Mouse (Mus musculus): ENCODE measurements at regions not wholly inside any gene's neighbourhood (a gene's known extent, or its start where the extent isn't known, plus 50 kb on each side); places are given as distances from the start of the nearest gene placed in this dataset.
A peak's percentile ranks its signal among the peaks of the same experiment; 100 is the strongest.

DNA sequence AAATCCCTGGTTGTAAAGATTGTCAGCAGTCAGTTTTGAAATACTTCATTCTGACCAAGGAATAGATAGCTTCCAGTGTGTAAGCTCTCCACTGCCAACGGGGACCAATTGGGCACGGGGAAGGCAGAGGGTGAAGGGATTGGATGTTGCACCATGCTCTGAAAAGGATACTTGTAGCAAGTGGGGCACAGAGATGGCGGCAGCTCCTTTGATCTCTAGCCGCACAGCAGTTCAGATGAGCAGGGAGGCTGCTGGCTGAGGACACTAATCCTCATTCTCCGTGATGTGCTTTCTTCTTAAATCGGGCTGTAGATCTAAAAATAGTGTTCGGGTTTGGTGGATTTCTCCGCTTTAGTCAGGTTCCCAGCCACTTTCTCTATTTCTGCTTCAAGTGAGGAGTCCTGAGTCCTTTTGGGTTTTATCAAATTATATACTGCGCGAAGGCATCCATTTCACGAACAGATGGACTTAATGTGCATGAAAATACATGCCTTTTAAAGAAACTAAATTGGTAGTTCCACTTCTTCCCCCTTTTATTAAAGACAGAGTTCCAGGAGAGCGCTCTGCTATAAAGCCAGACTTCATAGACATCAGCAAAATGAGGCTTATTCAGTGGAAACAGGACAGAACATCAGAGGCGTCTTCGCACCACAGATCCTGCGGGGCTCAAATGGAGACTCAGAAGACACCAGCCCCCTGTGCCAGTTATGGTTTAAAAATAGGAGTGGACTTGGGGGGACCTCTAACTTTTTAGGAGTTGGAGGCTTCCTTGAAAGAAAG, 225.1 kb upstream of the Klf4 start:
- DNase-seq (ENCODE audit: low spot score in 2 of 2): no peak

GRCm38 (mm10) chr4:55749949-55750600, 217.8 kb upstream of the Klf4 start:
- DNase-seq (ENCODE audit: low spot score in 2 of 2): no peak

DNA sequence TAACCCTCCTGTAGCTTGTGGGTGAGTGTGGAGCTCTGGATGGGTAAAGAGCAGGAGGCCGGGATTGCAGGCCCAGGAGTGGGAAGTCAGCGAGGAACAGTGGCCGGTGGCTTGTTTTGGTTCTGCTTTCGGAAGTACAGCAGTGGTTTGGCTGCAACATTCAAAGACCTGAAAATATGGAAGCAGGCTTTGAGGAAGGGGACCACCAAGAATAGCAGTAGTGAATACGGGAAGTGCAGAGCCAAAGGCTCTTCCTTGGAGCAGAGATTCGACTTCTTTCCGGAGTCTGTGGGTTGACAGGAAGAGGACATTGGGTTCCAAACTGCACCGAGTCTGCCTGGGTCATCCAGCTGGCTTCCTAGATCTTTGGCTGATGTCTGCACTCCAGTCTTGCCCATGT, 209.1 kb upstream of the Klf4 start:
- peak in 1 of 2 experiments; percentile 7 for DNase-seq (ENCODE audit: low spot score in 2 of 2)

DNA sequence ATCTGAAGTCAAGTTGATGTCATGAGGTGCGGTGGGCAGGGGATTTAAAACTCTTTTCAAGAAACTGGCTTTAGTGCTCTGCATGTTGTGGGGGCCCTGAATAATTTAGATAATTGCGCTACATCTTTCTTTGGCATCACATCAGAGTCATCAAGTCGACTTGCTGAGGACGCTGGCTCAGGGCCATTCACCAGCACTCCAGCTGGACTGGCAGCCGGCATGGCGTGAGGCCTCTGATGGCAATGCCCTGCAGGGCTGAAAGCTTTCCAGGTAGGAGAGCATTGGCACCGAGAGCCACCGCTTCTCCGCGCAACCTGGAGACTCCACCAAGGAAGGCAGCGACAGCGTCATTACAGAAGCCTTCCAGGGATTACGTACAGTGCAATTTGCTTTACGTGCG, 207.8 kb upstream of the Klf4 start:
- no peak for DNase-seq (ENCODE audit: low spot score in 2 of 2)

- no peak for DNase-seq (ENCODE audit: low spot score in 2 of 2)
Observed at GRCm38 (mm10) chr4:55738714-55739113, 206.4 kb upstream of the Klf4 start.

DNA sequence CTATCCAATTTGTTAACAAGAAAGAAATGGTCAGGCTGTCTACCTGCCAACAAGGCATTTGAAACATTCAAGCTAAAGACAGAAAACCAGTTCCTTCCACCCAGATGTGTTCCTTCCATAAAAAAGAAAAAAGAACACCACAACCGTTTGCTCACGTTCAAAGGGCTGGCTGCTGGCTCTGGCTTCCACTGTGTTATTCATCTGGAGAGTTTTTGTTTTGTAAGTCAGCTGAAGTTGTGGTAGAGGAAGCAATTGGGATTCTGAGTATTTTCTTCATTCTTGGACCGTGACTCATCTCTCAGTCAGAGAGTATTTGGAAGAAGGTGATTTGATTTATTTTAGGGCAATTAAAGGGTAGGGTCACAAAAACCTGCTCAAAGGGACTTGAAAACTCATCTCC, 203.2 kb upstream of the Klf4 start:
- DNase-seq (ENCODE audit: low spot score in 2 of 2): no peak

- DNase-seq (ENCODE audit: low spot score in 2 of 2): no peak
Observed at GRCm38 (mm10) chr4:55734331-55734730, 202.1 kb upstream of the Klf4 start.

DNA sequence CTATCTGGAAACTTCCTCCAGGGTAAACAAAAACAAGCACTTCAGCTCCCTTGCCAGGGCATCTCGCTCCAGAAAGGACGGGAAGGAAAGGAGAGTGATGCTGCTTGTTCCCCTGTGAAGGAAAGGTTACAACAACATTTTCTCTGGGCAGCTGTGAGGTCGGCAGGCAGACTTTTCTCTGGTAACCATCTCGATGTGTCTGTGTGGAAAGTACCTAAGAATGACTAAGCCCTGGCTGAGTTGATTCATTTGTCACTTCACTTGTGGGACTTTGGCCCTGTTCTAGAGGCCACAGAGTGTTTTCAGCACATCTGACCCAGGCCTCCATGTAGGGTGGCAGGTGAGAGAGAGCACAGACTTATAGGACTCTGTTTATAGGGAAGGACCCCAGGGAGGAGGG, 201.0 kb upstream of the Klf4 start:
- no peak for DNase-seq (ENCODE audit: low spot score in 2 of 2)

- DNase-seq (ENCODE audit: low spot score in 2 of 2): no peak
Observed at GRCm38 (mm10) chr4:55732006-55732405, 199.7 kb upstream of the Klf4 start.

DNA sequence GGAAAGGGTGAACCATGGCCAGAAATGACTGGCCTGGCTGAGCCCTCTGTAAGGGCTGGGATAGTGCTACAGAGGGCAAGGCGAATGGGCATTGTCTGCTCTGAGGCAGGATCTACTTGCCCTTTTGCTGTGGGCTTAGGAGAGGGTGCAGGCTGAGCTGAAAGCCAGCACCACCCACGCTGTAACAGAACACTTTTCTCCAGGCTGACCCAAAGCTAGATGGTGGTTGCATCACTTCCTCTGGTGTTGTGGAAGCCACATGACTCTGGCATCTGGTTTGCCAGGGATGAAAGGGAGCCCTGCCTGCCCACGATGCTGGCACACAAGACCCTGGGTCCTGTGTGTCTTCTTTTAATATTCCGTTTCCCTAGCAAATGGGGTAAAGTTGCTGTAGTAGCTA, 198.0 kb upstream of the Klf4 start:
- DNase-seq (ENCODE audit: low spot score in 2 of 2): no peak

DNA sequence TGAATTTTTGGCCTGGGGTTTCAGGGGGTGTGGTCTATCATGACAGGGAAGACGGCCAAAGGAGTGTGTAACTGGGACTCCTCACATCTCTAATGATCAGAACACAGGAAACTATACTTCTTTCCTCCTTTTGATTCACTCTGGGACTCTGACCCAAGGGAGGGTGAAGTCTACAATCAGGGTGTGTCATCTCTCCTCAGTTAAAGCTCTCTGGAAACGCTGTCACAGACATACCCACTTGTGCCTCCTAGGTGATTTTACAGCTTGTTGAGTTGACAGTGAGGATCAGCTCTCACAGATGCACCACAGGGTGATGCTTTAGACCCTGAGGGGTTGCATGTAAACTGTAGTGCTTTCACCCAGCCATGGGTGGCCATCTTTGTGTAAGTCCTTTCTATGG, 194.9 kb upstream of the Klf4 start:
- DNase-seq (ENCODE audit: low spot score in 2 of 2): no peak

- DNase-seq (ENCODE audit: low spot score in 2 of 2): no peak
Observed at GRCm38 (mm10) chr4:55726081-55726480, 193.8 kb upstream of the Klf4 start.

DNA sequence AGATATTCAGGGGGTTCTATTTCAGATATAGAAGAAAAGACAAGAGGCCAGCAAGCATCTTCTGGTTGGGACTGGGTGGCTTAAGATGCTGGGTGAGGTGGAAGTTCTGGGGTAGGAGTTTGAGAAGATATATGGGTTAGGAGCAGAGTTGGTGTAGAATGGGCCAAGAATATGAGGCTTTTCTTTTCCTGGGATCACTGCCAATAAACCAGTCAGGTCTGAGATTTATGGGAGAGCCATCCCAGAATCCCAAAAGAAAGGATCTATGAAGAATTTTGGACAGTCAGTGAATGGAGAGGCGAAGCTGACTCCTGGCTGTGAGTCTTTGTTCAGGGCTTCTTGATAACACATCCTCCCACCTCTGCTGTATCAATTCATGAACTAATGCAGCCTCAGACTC, 192.0 kb upstream of the Klf4 start:
- no peak for DNase-seq (ENCODE audit: low spot score in 2 of 2)

- no peak for DNase-seq (ENCODE audit: low spot score in 2 of 2)
Observed at GRCm38 (mm10) chr4:55723124-55723523, 190.9 kb upstream of the Klf4 start.

GRCm38 (mm10) chr4:55722388-55722787, 190.1 kb upstream of the Klf4 start:
- DNase-seq (ENCODE audit: low spot score in 2 of 2): no peak

- no peak for DNase-seq (ENCODE audit: low spot score in 2 of 2)
Observed at GRCm38 (mm10) chr4:55721834-55722233, 189.6 kb upstream of the Klf4 start.

DNA sequence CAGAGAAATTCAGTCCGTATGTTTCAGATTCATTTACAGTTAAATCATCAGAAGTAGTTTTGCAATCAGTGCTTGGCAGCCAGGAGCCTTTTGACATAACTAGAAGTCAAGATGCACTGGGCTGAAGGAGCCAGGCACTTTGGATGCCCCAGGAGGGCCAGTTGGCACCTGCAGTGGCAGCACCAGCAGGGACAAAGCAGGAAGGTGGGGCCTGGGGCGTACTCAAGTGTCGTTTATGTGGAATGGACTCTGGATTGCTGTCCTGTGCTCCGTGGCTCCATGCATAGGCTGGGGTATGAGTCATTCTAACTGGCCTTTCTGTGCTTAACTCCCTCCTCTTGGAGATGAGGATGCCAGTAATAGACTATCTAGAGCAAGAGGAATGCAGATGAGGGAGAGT, 186.2 kb upstream of the Klf4 start:
- DNase-seq (ENCODE audit: low spot score in 2 of 2): no peak

DNA sequence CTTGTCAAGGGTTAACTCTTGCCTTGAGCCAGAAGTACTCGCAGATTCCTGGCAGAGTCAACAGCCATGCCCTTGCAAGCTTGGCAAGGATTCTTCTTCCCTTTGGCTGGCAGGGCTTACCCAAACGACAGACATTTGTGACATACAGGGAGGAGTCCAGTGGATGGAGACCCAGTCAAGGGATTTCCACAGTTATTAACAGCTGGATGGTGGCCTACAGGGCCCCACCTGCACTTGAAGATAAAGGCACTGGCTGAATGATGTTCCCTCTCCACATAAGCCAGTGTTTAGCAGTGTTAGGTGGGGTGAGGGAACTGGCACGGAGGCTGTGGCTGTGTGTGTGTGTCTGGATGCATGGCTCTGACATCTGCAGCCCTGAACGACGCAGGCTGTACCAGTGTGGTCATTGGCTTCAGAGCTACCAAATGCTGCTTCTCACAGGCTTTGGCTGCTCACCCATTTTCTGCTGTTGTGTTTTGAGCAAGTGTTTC, 183.9 kb upstream of the Klf4 start:
- DNase-seq (ENCODE audit: low spot score in 2 of 2): no peak

DNA sequence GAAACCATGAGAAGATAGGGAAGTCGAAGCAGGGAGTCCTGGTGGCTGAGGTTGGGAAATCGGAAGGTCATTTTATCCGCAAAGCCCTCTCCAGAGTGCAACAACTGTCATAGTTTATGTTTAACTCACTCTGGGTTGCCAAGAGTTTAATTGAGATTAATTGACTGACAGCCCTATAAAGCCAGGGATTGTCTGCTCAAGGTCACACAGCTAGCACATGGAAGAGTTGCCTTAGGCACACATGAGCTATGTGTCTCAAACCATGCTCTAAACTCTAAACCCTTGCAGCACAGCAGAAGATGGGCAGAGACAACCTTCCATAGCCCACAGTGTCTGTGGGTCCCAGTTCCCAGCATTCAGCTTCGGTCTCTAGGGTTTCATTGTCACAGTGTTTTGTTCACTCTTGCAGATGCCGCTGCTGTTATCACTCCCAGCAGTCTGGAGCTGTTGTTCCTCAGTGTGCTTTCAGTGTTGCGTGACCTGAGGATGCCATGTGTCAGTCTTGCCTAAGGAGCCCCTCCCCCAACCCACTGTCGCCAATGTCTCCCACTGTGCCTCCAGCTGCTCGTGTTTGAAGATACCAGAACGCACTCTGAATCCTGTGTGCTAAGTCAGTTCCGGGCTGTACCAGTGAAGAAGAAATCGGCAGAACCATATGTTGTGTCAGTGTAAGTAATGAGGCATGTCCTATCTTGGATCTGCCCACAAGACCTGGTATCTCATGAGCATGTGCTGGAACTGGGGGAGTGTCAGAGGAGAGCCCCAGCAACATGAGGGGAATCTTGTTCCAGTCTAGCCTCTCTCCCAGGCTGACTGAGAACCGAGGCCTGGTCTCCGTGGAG, 179.5 kb upstream of the Klf4 start:
- no peak for DNase-seq (ENCODE audit: low spot score in 2 of 2)

GRCm38 (mm10) chr4:55710476-55710875, 178.2 kb upstream of the Klf4 start:
- DNase-seq (ENCODE audit: low spot score in 2 of 2): no peak

GRCm38 (mm10) chr4:55708808-55709207, 176.5 kb upstream of the Klf4 start:
- DNase-seq (ENCODE audit: low spot score in 2 of 2): no peak

DNA sequence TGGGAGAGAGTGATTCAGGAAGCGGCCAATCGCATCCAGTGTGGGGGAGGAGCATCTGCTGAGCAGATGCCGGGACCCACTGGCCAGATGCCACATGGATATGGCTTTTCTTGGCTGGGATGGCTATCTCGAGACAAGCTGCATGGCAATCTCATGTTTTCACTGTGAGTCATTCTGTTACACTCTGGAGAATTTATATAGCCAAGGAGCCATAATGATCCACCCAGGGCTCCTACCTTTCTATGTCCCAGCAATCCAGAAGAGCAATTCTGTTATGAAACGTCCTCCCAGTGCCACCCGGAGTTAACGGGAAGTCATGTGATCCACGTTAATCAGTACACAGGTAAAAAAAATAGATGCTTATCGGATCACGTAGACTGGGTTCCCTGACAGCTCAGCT, 175.7 kb upstream of the Klf4 start:
- DNase-seq (ENCODE audit: low spot score in 2 of 2): no peak

Data from spleen, postnatal 36 days (tissue).